Mouse (Mus musculus) olfactory bulb, adult 2 months (tissue): ENCODE measurements around the gene Avl9.

Experiments used
- CTCF ChIP-seq: fragments of 200-500 bp; IDR thresholded peaks from 2 replicates; pipeline ENCODE4 v1.5.1; 2012; ENCODE audit warnings: low read depth, mild to moderate bottlenecking, low read length, moderate library complexity; ENCODE audit not compliant: insufficient read depth
- POLR2A ChIP-seq: fragments of 200-500 bp; IDR thresholded peaks from 2 replicates; pipeline ENCODE4 v1.6.1; 2012; ENCODE audit warnings: mild to moderate bottlenecking, low read depth, low read length, moderate library complexity; ENCODE audit not compliant: insufficient read depth

GRCm38 (mm10) chr6:56756117-56756516 lies 41.4 kb downstream of the Avl9 start:
- no peak for TF ChIP-seq POLR2A
- no peak for TF ChIP-seq CTCF
